Mouse (Mus musculus) lung, embryonic 14.5 days (tissue): ENCODE measurements around the gene Cadm1. TPM values are rescaled to one million over a fixed set of nuclear protein-coding genes. Genes with fewer than 3 reads are reported as not detected.

Source experiments
- ATAC-seq: fragments of 200-750 bp; cut with Nextera tagmentation; 2 replicates; pipeline ENCODE4 v1.8.0; 2017; ENCODE audit warnings: mild to moderate bottlenecking, moderate TSS enrichment, moderate library complexity; ENCODE audit not compliant: insufficient read depth
- DNase-seq: peaks from one replicate; pipeline ENCODE4 v3.0.0-alpha.2; 2015
- H3K27ac ChIP-seq: fragments of 300-500 bp; sonication (generic); 2 replicates; pipeline ENCODE4 v1.5.1; 2014; ENCODE audit warnings: low read depth, mild to moderate bottlenecking, moderate library complexity
- H3K27me3 ChIP-seq: fragments of 300-500 bp; sonication (generic); 2 replicates; pipeline ENCODE4 v1.6.1; 2014; ENCODE audit warnings: low read length, control low read depth; ENCODE audit not compliant: insufficient read depth
- H3K36me3 ChIP-seq: fragments of 300-500 bp; sonication (generic); 2 replicates; pipeline ENCODE4 v1.6.1; 2014; ENCODE audit warnings: control low read depth; ENCODE audit not compliant: insufficient read depth
- H3K4me1 ChIP-seq: fragments of 300-500 bp; sonication (generic); 2 replicates; pipeline ENCODE4 v1.6.1; 2014; ENCODE audit warnings: antibody characterized with exemption, control low read depth; ENCODE audit not compliant: insufficient read depth
- H3K4me2 ChIP-seq: fragments of 300-500 bp; sonication (generic); 2 replicates; pipeline ENCODE4 v1.6.1; 2014; ENCODE audit warnings: mild to moderate bottlenecking
- H3K4me3 ChIP-seq: fragments of 300-500 bp; sonication (generic); 2 replicates; pipeline ENCODE4 v1.5.1; 2014; ENCODE audit warnings: low read depth, low read length
- H3K9ac ChIP-seq: fragments of 300-500 bp; sonication (generic); 2 replicates; pipeline ENCODE4 v1.6.1; 2014
- H3K9me3 ChIP-seq: fragments of 300-500 bp; sonication (generic); 2 replicates; pipeline ENCODE4 v1.6.1; 2016; ENCODE audit warnings: low read depth, low read length, control low read depth
- CTCF ChIP-seq: IDR thresholded peaks from 2 replicates; pipeline ENCODE4 v1.5.1; 2016; ENCODE audit warnings: antibody characterized with exemption, low read depth
- WGBS: fragments of 180-500 bp; shearing (Covaris S2); extraction: QIAGEN DNeasy Blood & Tissue Kit; methylation state at CpG from one replicate; pipeline ENCODE4 v1.1.7; 2014; 5-methylcytosine and 5-hydroxymethylcytosine counted together
- polyA plus RNA-seq: library from polyadenylated mRNA; unstranded; fragments of >200 nt; fragmentation: Nextera tagmentation; extraction: Ambion mirVana; gene quantifications from 2 replicates; pipeline ENCODE4 v1.2.1, GENCODE M21; 2014

The Cadm1 gene
- polyA plus RNA-seq, 1 experiment from 2014 or later, result 94.5 TPM

DNA sequence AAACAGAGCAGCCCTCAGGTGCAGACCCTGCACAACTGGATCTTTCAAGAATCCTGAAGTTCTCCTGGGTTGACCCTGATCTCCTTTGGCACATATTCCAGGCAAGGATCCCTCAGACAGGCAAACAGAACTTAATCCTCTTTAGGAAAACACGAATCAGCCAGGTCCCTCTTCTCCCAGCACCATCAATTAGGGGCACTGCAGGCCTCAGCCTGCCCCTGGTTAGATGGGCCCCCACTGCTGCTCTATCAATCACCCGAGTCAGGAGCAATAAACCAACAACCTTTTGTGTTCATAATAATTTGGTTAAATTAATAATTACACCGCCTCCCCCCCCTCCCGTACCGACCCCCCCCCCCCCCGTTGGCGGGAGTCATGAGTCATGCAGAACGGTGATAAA is 308.2 kb downstream of the Cadm1 start:
- Histone ChIP-seq H3K27ac (no peak overlapping the region), H3K9me3 (no peaks in the 10 kb centered on the region), H3K9ac (no peak overlapping the region), H3K4me3 (no peak overlapping the region), H3K36me3 (no peaks in the 10 kb centered on the region), H3K27me3 (no peaks in the 10 kb centered on the region), H3K4me2 (no peak overlapping the region), H3K4me1 (no peaks in the 10 kb centered on the region)
- ATAC-seq (no peak), DNase-seq (no peak)
- 22% methylated on average over 8 of the region's 8 CpGs for WGBS
- no peak for TF ChIP-seq CTCF

DNA sequence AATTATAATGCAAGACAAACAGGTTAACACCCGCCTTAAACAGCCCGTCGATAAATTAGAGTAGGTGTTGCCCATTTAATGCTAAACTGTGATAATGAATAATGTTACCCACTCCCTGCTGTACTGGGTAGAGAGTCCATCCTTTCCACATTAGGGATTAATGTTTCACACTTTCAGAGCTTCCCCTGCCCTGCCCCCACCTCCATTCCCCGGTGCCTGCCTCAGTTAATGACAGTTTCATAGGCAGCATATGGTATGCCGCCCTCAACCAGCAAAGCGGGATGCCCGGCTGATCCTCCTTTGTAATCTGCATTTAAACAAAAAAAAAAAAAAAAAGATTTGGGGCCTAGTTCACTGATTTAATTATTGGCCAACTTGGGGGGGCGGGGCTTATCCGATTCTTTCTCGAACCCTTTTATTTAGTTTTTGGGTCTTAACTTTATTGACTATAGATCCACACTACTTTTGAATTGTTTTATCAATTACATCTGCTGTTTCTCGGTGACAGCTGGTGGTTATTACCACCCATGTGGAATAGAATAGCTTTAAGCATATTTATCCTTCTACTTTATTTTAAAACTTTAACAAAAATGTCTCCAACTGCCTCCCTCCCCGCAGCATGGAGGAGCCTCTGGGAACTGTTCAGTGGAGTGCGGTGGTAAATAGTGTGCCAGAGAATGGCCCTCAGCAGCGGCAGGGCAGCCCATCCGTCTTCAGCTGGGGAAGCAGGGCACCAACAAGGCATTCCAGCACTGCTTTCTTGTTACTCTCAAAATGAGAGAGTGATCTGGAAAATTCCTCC is 309.1 kb downstream of the Cadm1 start:
- DNase-seq (no peak), ATAC-seq (no peak)
- H3K36me3 ChIP-seq, result no peaks in the 10 kb centered on the region
- no peak overlapping the region for H3K4me2 ChIP-seq
- H3K4me3 ChIP-seq, result no peak overlapping the region
- H3K4me1 ChIP-seq, result no peaks in the 10 kb centered on the region
- no peaks in the 10 kb centered on the region for H3K27me3 ChIP-seq
- no peak for TF ChIP-seq CTCF
- WGBS, result 32% methylated on average over 15 of the region's 15 CpGs
- no peak overlapping the region for H3K27ac ChIP-seq
- H3K9me3 ChIP-seq, result no peaks in the 10 kb centered on the region
- no peak overlapping the region for H3K9ac ChIP-seq

DNA sequence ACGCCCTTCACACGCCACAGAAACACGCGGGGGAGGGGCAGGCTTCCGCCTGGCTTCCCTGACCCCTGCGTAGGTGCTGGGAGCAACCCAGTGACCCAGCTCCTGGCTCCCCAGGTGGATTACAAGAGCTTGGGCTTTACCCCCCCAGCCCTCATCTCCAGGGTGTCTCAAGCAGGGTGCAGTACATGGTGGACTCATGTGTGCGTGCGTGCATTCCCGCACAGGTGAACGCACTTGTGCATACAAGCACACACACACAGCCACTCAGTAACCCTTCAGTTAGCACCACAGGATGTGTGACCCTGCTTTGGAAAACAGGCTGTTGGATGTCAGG is 309.7 kb downstream of the Cadm1 start:
- Histone ChIP-seq H3K36me3 (no peaks in the 10 kb centered on the region), H3K9ac (no peak overlapping the region), H3K4me2 (no peak overlapping the region), H3K4me3 (no peak overlapping the region), H3K27ac (no peak overlapping the region), H3K27me3 (no peaks in the 10 kb centered on the region), H3K4me1 (no peaks in the 10 kb centered on the region), H3K9me3 (no peaks in the 10 kb centered on the region)
- no peak for TF ChIP-seq CTCF
- 64% methylated on average over 10 of the region's 10 CpGs for WGBS
- no peak for DNase-seq
- no peak for ATAC-seq

DNA sequence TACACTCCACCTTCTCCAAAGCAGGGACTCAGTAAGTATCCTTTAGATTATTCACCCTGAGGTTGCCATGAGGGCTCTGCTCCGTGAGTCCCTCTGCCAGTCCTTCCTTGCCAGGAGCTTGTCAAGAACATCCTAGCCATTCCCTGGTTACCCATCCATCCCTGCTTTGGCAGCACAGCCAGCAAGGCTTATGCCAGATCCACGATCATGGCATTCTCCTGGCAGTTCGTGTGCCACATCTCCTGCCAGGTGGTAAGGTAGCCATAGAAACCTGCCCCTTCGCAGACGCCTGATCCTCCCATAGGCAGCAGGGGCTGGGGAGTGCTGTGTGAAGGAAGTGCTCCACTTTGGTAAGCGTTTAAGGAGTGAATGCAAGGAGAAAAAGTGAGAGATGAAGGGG is 313.4 kb downstream of the Cadm1 start:
- TF ChIP-seq CTCF, result no peak
- Histone ChIP-seq H3K36me3 (no peaks in the 10 kb centered on the region), H3K4me2 (no peak overlapping the region), H3K27me3 (no peaks in the 10 kb centered on the region), H3K4me3 (no peak overlapping the region), H3K4me1 (no peaks in the 10 kb centered on the region), H3K27ac (no peak overlapping the region), H3K9ac (no peak overlapping the region), H3K9me3 (no peaks in the 10 kb centered on the region)
- DNase-seq (no peak), ATAC-seq (no peak)
- 74% methylated on average over 6 of the region's 6 CpGs for whole genome bisulfite sequencing

DNA sequence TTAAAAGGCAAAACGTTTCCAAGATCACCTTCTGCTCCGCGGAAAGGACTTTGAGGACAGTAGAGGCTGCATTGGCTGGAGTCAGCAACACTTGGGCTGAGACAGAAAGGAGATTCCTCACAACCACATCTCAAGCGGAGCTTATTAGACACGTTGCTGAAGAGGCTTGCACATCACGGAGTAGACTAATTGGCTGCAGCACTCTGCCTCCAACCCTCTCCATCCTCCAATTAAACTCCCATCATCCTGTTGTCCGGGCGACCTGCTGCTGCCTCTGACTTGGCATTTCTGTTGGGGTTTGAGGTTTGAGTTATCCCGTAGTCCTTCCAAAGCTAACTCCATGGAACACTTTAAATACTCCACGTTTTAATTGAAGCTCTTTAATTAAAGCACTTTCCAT is 316.3 kb downstream of the Cadm1 start:
- no peak for TF ChIP-seq CTCF
- no peak overlapping the region for H3K27ac ChIP-seq
- WGBS, result 78% methylated on average over 10 of the region's 10 CpGs
- no peaks in the 10 kb centered on the region for H3K9me3 ChIP-seq
- no peak overlapping the region for H3K4me3 ChIP-seq
- no peak overlapping the region for H3K4me2 ChIP-seq
- no peak overlapping the region for H3K9ac ChIP-seq
- no peaks in the 10 kb centered on the region for H3K36me3 ChIP-seq
- no peak for DNase-seq
- ATAC-seq, result no peak
- H3K27me3 ChIP-seq, result no peaks in the 10 kb centered on the region
- H3K4me1 ChIP-seq, result no peaks in the 10 kb centered on the region

DNA sequence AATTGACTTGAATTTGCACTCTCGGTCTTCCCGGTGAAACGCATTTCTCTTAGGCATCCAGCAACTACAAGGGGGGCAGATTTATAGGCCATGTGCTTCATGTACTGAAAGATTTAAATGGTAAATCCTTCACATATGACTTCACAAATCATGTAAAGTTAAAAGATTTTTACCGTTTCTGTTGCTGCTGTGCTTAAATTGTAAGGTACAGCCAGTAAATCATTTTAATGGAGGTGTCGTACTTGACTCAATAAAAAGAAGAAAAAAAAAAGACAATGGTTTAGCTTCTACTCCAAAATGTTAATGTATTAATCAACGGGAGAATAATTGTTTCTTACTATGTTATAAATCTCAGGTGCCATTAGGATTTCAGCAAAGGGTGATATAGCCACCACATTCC is 317.0 kb downstream of the Cadm1 start:
- ATAC-seq, result no peak
- 63% methylated on average over 6 of the region's 6 CpGs for WGBS
- no peak for DNase-seq
- TF ChIP-seq CTCF, result no peak
- Histone ChIP-seq H3K4me3 (no peak overlapping the region), H3K27me3 (no peaks in the 10 kb centered on the region), H3K4me2 (no peak overlapping the region), H3K9ac (no peak overlapping the region), H3K9me3 (no peaks in the 10 kb centered on the region), H3K4me1 (no peaks in the 10 kb centered on the region), H3K36me3 (no peaks in the 10 kb centered on the region), H3K27ac (no peak overlapping the region)

DNA sequence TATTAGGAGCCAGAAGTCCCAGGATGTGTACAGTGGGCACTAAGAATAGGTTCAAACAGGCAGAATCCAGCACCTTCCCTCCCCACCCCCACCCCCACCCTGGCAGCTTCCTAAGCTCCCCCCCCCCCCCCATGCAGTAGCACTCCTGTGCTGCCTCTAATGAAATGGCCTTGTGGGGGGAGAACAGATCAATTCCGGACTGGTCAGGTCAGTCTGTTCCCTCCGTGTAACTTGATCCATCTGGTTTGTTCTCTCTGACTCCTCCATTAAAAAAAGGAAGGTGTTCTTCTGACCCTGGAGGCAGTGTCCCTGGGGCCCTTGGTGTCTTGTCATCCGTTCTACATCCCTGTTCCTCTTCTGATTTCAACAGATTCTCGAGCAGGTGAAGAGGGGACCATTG is 317.8 kb downstream of the Cadm1 start:
- Histone ChIP-seq H3K9ac (no peak overlapping the region), H3K4me2 (no peak overlapping the region), H3K4me1 (no peaks in the 10 kb centered on the region), H3K4me3 (no peak overlapping the region), H3K9me3 (no peaks in the 10 kb centered on the region), H3K36me3 (no peaks in the 10 kb centered on the region), H3K27ac (no peak overlapping the region), H3K27me3 (no peaks in the 10 kb centered on the region)
- DNase-seq (no peak), ATAC-seq (no peak)
- TF ChIP-seq CTCF, result no peak
- WGBS, result 12% methylated on average over 4 of the region's 4 CpGs
